Mouse (Mus musculus) C2C12 (cell line): ENCODE data around the gene Vmn1r197.

Source experiments
- CEBPB ChIP-seq: IDR thresholded peaks from one replicate; pipeline ENCODE4 v1.6.1; 2011; ENCODE audit warnings: low read depth, mild to moderate bottlenecking, control low read depth, moderate library complexity
- CTCF ChIP-seq: IDR thresholded peaks from one replicate; pipeline ENCODE4 v1.5.1; 2011; ENCODE audit not compliant: control insufficient read depth, insufficient read depth, insufficient read length
- FOSL1 ChIP-seq: IDR thresholded peaks from one replicate; pipeline ENCODE4 v1.8.0; 2011; ENCODE audit warnings: mild to moderate bottlenecking, low read length; ENCODE audit not compliant: poor library complexity, insufficient read depth, severe bottlenecking
- MAX ChIP-seq: IDR thresholded peaks from one replicate; pipeline ENCODE4 v1.6.1; 2011; ENCODE audit warnings: mild to moderate bottlenecking, control low read depth
- MYOD1 ChIP-seq: IDR thresholded peaks from one replicate; pipeline ENCODE4 v1.6.1; 2011; ENCODE audit warnings: low read depth; ENCODE audit not compliant: control insufficient read depth, insufficient read length
- MYOG ChIP-seq: IDR thresholded peaks from one replicate; pipeline ENCODE4 v1.6.1; 2011; ENCODE audit not compliant: control insufficient read depth, insufficient read length; ENCODE audit errors: extremely low read depth
- USF1 ChIP-seq: IDR thresholded peaks from one replicate; pipeline ENCODE4 v1.6.1; 2011; ENCODE audit warnings: low read depth, mild to moderate bottlenecking, control low read depth, moderate library complexity

- no peak for TF ChIP-seq MAX
- TF ChIP-seq CTCF: no peak
- no peak for TF ChIP-seq MYOD1
- no peak for TF ChIP-seq USF1
- TF ChIP-seq CEBPB: no peak
- TF ChIP-seq FOSL1: no peak
- TF ChIP-seq MYOG: no peak
These were observed 11.2 kb downstream of the Vmn1r197 start for GRCm38 (mm10) chr13:22335565-22335964.
